Comparison of ENCODE assay signal across 18 mouse cellular contexts in genomic region chr15:5676704-5677103, GRCm38 (mm10).
DNase-seq lines count a peak whose midpoint lies in the region; ATAC-seq and TF ChIP-seq lines count a peak whose summit lies in the region.
"Had no signal": no experiment of that assay in that cellular context is flagged by ENCODE, and none has a peak within 500 bp of the region (broad histone marks: within the 10 kb centered on the region; RNA-seq: fewer than 3 reads in every experiment).

No protein-coding gene starts in this region.

- intact Hi-C loops in heart, postnatal 10 days (cut with DNase I): loop anchor here (10.0 kb wide), 1 partner anchor 432 kb away; the partner anchor contains the start of gene Ptger4
- intact Hi-C loops in heart, adult 2 months (cut with DNase I): loop anchor here (10.0 kb wide), 1 partner anchor 432 kb away; the partner anchor contains the start of gene Ptger4

- no peak for TF ChIP-seq POLR2A in heart, adult 2 months (IDR thresholded peaks at IDR 0.05; ENCODE audit: insufficient read depth, low read depth, low read length)

- H3K4me3 ChIP-seq in heart, embryonic 12.5 days: no peak overlapping the region
- no peak overlapping the region for H3K4me3 ChIP-seq in heart, adult 2 months
- H3K4me3 ChIP-seq in kidney, embryonic 15.5 days (replicated peaks): no peak overlapping the region
- H3K4me3 ChIP-seq in hindbrain, embryonic 13.5 days: no peak overlapping the region
- H3K4me3 ChIP-seq: embryonic facial prominence, embryonic 13.5 days; forebrain, embryonic 12.5 days; intestine, embryonic 15.5 days had no signal

- peak; percentile 9 for DNase-seq in heart, adult 8-10 months (ENCODE audit: low spot score)
- DNase-seq in heart, postnatal 10 days: peak; percentile 29 to 39
- DNase-seq in heart, adult 2 months: no peak
- DNase-seq in kidney, adult 8-10 months: no peak
- DNase-seq in kidney, postnatal 14 days: peak; percentile 32
- DNase-seq: adrenal gland, postnatal 14 days; cerebellum, adult 11-12 months; cerebellum, adult 9-10 months; cerebellum, postnatal 36 days; forebrain, postnatal 0 days; gastrocnemius, postnatal 14 days had no signal

- no peaks in the 10 kb centered on the region for H3K9me3 ChIP-seq in heart, embryonic 12.5 days (replicated peaks)
- H3K9me3 ChIP-seq in kidney, embryonic 15.5 days (replicated peaks): no peaks in the 10 kb centered on the region
- H3K9me3 ChIP-seq in hindbrain, embryonic 13.5 days: no peaks in the 10 kb centered on the region
- H3K9me3 ChIP-seq: embryonic facial prominence, embryonic 13.5 days; forebrain, embryonic 12.5 days; intestine, embryonic 15.5 days had no signal

- ATAC-seq in heart, embryonic 12.5 days (ENCODE audit: insufficient number of reproducible peaks, low FRiP score): no peak
- peak; percentile 76; the same call in 1 of the 2 replicates for ATAC-seq in kidney, embryonic 15.5 days (replicated peaks; ENCODE audit: low FRiP score)
- no peak for ATAC-seq in hindbrain, embryonic 13.5 days (ENCODE audit: low FRiP score)
- ATAC-seq: forebrain, postnatal 0 days; intestine, embryonic 15.5 days had no signal

- no peaks in the 10 kb centered on the region for H3K79me2 ChIP-seq in heart, adult 2 months (replicated peaks; ENCODE audit: control insufficient read depth, insufficient read depth, low read length)

- no peaks in the 10 kb centered on the region for H3K4me1 ChIP-seq in heart, embryonic 12.5 days (replicated peaks)
- H3K4me1 ChIP-seq in heart, adult 2 months (ENCODE audit: control insufficient read depth, insufficient read depth, low read length): no peaks in the 10 kb centered on the region; the same call in 1 of the 2 replicates
- no peaks in the 10 kb centered on the region for H3K4me1 ChIP-seq in kidney, embryonic 15.5 days
- no peaks in the 10 kb centered on the region for H3K4me1 ChIP-seq in hindbrain, embryonic 13.5 days (replicated peaks)
- H3K4me1 ChIP-seq: embryonic facial prominence, embryonic 13.5 days; forebrain, embryonic 12.5 days; intestine, embryonic 15.5 days had no signal

- 47% methylated on average over 3 of the region's 3 CpGs for WGBS in heart, embryonic 12.5 days
- WGBS in heart, adult 2 months: 26% methylated on average over 3 of the region's 3 CpGs
- WGBS in kidney, embryonic 15.5 days: 55% methylated on average over 3 of the region's 3 CpGs
- 90% methylated on average over 3 of the region's 3 CpGs for WGBS in hindbrain, embryonic 13.5 days

- no peaks in the 10 kb centered on the region for H3K36me3 ChIP-seq in heart, embryonic 12.5 days
- no peaks in the 10 kb centered on the region; the same call in 1 of the 2 replicates for H3K36me3 ChIP-seq in heart, adult 2 months (ENCODE audit: control insufficient read depth, insufficient read depth, low read length)
- no peaks in the 10 kb centered on the region for H3K36me3 ChIP-seq in kidney, embryonic 15.5 days
- H3K36me3 ChIP-seq in hindbrain, embryonic 13.5 days: no peaks in the 10 kb centered on the region
- H3K36me3 ChIP-seq: embryonic facial prominence, embryonic 13.5 days; forebrain, embryonic 12.5 days; intestine, embryonic 15.5 days had no signal

- TF ChIP-seq CTCF in heart, adult 2 months (IDR thresholded peaks at IDR 0.05): no peak

- no peaks in the 10 kb centered on the region for H3K27me3 ChIP-seq in heart, embryonic 12.5 days (replicated peaks)
- no peaks in the 10 kb centered on the region for H3K27me3 ChIP-seq in heart, adult 2 months (ENCODE audit: control insufficient read depth, insufficient read depth, low read length)
- H3K27me3 ChIP-seq in kidney, embryonic 15.5 days: no peaks in the 10 kb centered on the region
- H3K27me3 ChIP-seq in hindbrain, embryonic 13.5 days: no peaks in the 10 kb centered on the region
- H3K27me3 ChIP-seq: embryonic facial prominence, embryonic 13.5 days; forebrain, embryonic 12.5 days; intestine, embryonic 15.5 days had no signal

- H3K4me2 ChIP-seq in heart, embryonic 12.5 days: no peak overlapping the region
- no peak overlapping the region for H3K4me2 ChIP-seq in kidney, embryonic 15.5 days
- H3K4me2 ChIP-seq in hindbrain, embryonic 13.5 days: no peak overlapping the region
- H3K4me2 ChIP-seq: embryonic facial prominence, embryonic 13.5 days; forebrain, embryonic 12.5 days; hindbrain, embryonic 14.5 days; intestine, embryonic 15.5 days had no signal

- no peak overlapping the region for H3K9ac ChIP-seq in heart, embryonic 12.5 days
- H3K9ac ChIP-seq in heart, adult 2 months (ENCODE audit: low read depth, low read length): no peak overlapping the region
- no peak overlapping the region for H3K9ac ChIP-seq in kidney, embryonic 15.5 days
- no peak overlapping the region for H3K9ac ChIP-seq in hindbrain, embryonic 13.5 days
- H3K9ac ChIP-seq: embryonic facial prominence, embryonic 13.5 days; forebrain, embryonic 12.5 days; forebrain, postnatal 0 days; hindbrain, embryonic 14.5 days; intestine, embryonic 15.5 days had no signal

- no peak overlapping the region for H3K27ac ChIP-seq in heart, embryonic 12.5 days (ENCODE audit: poor library complexity, severe bottlenecking)
- no peak overlapping the region for H3K27ac ChIP-seq in heart, adult 2 months
- H3K27ac ChIP-seq in kidney, embryonic 15.5 days: 0 out of 2 replicates have a peak overlapping the region, but pooled peaks have one; percentile 18
- H3K27ac ChIP-seq in hindbrain, embryonic 13.5 days: no peak overlapping the region
- H3K27ac ChIP-seq: embryonic facial prominence, embryonic 13.5 days; forebrain, embryonic 12.5 days; hindbrain, embryonic 14.5 days; intestine, embryonic 15.5 days had no signal

- no peak for TF ChIP-seq EP300 in heart, adult 2 months (IDR thresholded peaks at IDR 0.05; ENCODE audit: insufficient read depth, low read depth, low read length)

Comparison
In these comparisons a context has a peak if more than half of its experiments do, and no peak if none do; other contexts are left out.
1. DNase-seq: peak in heart, adult 8-10 months (single experiment), heart, postnatal 10 days (2 of 2) and kidney, postnatal 14 days (single experiment); none in heart, adult 2 months (0 of 2) and kidney, adult 8-10 months (0 of 2).